Mouse (Mus musculus): ENCODE data around the gene Gtdc1. TPM values are rescaled to one million over a fixed set of nuclear protein-coding genes. Genes with fewer than 3 reads are reported as not detected.

Gene Gtdc1
- polyA plus RNA-seq, 1 experiment from 2014 or later, result 24.8 TPM

DNA sequence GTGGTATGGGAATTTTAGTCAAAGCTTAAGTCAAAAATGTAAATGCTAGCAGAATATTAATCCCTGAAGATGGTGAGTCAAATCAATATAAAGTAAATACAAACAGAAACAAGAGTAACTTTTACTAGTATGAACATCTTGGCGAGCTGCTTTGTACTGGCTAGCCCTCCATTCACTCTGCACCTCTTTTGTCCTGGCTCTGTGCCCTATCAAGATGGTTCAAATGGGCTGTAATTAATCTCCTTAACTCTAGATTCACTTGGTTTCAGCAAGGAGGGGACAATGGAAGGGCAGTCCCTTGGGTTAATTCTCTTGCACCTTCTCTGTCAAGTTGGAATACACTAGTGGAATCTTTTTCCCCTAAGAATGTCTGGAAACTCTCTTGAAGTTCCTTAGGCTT lies 233.6 kb downstream of the Gtdc1 start:
- Histone ChIP-seq H3K4me3 (replicated peaks; ENCODE audit: low read depth, low read length) (no peak overlapping the region), H3K4me1 (ENCODE audit: control insufficient read depth, insufficient read depth, low read length) (0 out of 2 replicates have a peak, but pooled peaks cover 6% of the 10 kb centered on the region), H3K9ac (replicated peaks; ENCODE audit: low read length) (no peak overlapping the region), H3K4me2 (ENCODE audit: low read length) (no peak overlapping the region), H3K9me3 (ENCODE audit: control insufficient read depth, low read length) (no peaks in the 10 kb centered on the region), H3K27me3 (ENCODE audit: control insufficient read depth, insufficient read depth, low read length) (no peaks in the 10 kb centered on the region), H3K27ac (replicated peaks; ENCODE audit: low read depth, low read length) (no peak overlapping the region), H3K36me3 (ENCODE audit: control insufficient read depth, insufficient read depth, low read length) (no peaks in the 10 kb centered on the region)
- DNase-seq (no peak), ATAC-seq (ENCODE audit: low FRiP score, low TSS enrichment) (no peak)
- 10% methylated on average over 1 of the region's 1 CpGs for WGBS

GRCm38 (mm10) chr2:44664049-44664448 lies 263.4 kb downstream of the Gtdc1 start:
- Histone ChIP-seq H3K9me3 (ENCODE audit: control insufficient read depth, low read length) (no peaks in the 10 kb centered on the region), H3K4me1 (ENCODE audit: control insufficient read depth, insufficient read depth, low read length) (no peaks in the 10 kb centered on the region), H3K9ac (replicated peaks; ENCODE audit: low read length) (no peak overlapping the region), H3K4me3 (replicated peaks; ENCODE audit: low read depth, low read length) (no peak overlapping the region), H3K27me3 (ENCODE audit: control insufficient read depth, insufficient read depth, low read length) (no peaks in the 10 kb centered on the region), H3K27ac (replicated peaks; ENCODE audit: low read depth, low read length) (no peak overlapping the region), H3K4me2 (ENCODE audit: low read length) (no peak overlapping the region), H3K36me3 (ENCODE audit: control insufficient read depth, insufficient read depth, low read length) (no peaks in the 10 kb centered on the region)
- DNase-seq (no peak), ATAC-seq (ENCODE audit: low FRiP score, low TSS enrichment) (no peak)
- WGBS, result 90% methylated on average over 7 of the region's 7 CpGs

GRCm38 (mm10) chr2:44659870-44660269 lies 267.6 kb downstream of the Gtdc1 start:
- DNase-seq, result no peak
- Histone ChIP-seq H3K4me2 (ENCODE audit: low read length) (no peak overlapping the region), H3K4me3 (replicated peaks; ENCODE audit: low read depth, low read length) (no peak overlapping the region), H3K9me3 (ENCODE audit: control insufficient read depth, low read length) (no peaks in the 10 kb centered on the region), H3K27me3 (ENCODE audit: control insufficient read depth, insufficient read depth, low read length) (no peaks in the 10 kb centered on the region), H3K9ac (replicated peaks; ENCODE audit: low read length) (no peak overlapping the region), H3K4me1 (ENCODE audit: control insufficient read depth, insufficient read depth, low read length) (no peaks in the 10 kb centered on the region), H3K36me3 (ENCODE audit: control insufficient read depth, insufficient read depth, low read length) (no peaks in the 10 kb centered on the region), H3K27ac (replicated peaks; ENCODE audit: low read depth, low read length) (no peak overlapping the region)
- 86% methylated on average over 2 of the region's 2 CpGs for WGBS
- no peak for ATAC-seq (ENCODE audit: low FRiP score, low TSS enrichment)

DNA sequence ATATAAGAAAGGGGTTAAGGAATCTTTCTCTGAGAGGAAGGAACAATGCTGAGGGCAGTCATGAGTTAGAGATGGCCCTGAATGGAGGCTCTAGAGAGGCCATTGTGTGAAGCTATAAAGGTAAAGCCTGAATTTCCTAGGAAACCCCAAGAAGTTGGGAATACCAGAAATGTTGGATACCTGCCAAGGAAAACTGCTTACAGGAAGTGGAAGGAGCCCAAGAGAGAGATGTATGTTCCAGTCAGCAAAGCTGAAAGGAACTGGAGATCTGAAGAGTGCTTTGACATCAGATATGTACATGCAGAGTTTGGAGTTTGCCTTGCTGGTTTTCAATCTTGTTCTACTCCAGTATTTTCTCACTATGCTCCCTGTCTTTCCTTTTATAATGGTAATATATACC lies 268.4 kb downstream of the Gtdc1 start:
- H3K27ac ChIP-seq (replicated peaks; ENCODE audit: low read depth, low read length), result no peak overlapping the region
- H3K9me3 ChIP-seq (ENCODE audit: control insufficient read depth, low read length), result no peaks in the 10 kb centered on the region
- no peak overlapping the region for H3K9ac ChIP-seq (replicated peaks; ENCODE audit: low read length)
- no peak overlapping the region for H3K4me3 ChIP-seq (replicated peaks; ENCODE audit: low read depth, low read length)
- no peaks in the 10 kb centered on the region for H3K36me3 ChIP-seq (ENCODE audit: control insufficient read depth, insufficient read depth, low read length)
- DNase-seq (peak; percentile 21), ATAC-seq (ENCODE audit: low FRiP score, low TSS enrichment) (no peak)
- no peaks in the 10 kb centered on the region for H3K27me3 ChIP-seq (ENCODE audit: control insufficient read depth, insufficient read depth, low read length)
- no peaks in the 10 kb centered on the region for H3K4me1 ChIP-seq (ENCODE audit: control insufficient read depth, insufficient read depth, low read length)
- H3K4me2 ChIP-seq (ENCODE audit: low read length), result no peak overlapping the region

DNA sequence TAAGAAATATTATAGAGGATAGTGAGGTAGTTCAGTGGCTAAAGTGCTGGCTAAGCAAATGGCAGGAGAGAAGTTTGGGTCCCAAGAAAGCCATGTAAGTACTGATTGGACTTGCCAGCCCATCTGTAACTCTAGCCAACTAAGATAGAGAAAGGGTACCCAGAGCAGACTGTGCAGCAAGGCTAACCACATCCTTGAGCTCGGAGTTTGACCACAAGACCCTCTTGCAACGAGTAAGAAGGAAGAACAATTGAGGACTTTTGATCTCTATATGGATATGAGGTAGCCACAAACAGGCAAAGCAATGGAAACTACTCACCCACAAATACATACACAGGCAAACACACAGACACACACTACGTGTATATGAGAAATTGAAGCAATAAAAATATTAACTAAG lies 278.9 kb downstream of the Gtdc1 start:
- no peaks in the 10 kb centered on the region for H3K36me3 ChIP-seq (ENCODE audit: control insufficient read depth, insufficient read depth, low read length)
- no peak overlapping the region for H3K4me2 ChIP-seq (ENCODE audit: low read length)
- WGBS, result 91% methylated on average over 3 of the region's 3 CpGs
- ATAC-seq (ENCODE audit: low FRiP score, low TSS enrichment), result no peak
- H3K27ac ChIP-seq (replicated peaks; ENCODE audit: low read depth, low read length), result no peak overlapping the region
- no peak overlapping the region for H3K9ac ChIP-seq (replicated peaks; ENCODE audit: low read length)
- H3K4me1 ChIP-seq (ENCODE audit: control insufficient read depth, insufficient read depth, low read length), result no peaks in the 10 kb centered on the region
- no peak overlapping the region for H3K4me3 ChIP-seq (replicated peaks; ENCODE audit: low read depth, low read length)
- H3K9me3 ChIP-seq (ENCODE audit: control insufficient read depth, low read length), result no peaks in the 10 kb centered on the region
- DNase-seq, result no peak
- H3K27me3 ChIP-seq (ENCODE audit: control insufficient read depth, insufficient read depth, low read length), result no peaks in the 10 kb centered on the region

GRCm38 (mm10) chr2:44646398-44646797 lies 281.1 kb downstream of the Gtdc1 start:
- H3K9ac ChIP-seq (replicated peaks; ENCODE audit: low read length), result no peak overlapping the region
- H3K4me1 ChIP-seq (ENCODE audit: control insufficient read depth, insufficient read depth, low read length), result no peaks in the 10 kb centered on the region
- DNase-seq, result no peak
- no peak overlapping the region for H3K4me2 ChIP-seq (ENCODE audit: low read length)
- no peak for ATAC-seq (ENCODE audit: low FRiP score, low TSS enrichment)
- no peaks in the 10 kb centered on the region for H3K9me3 ChIP-seq (ENCODE audit: control insufficient read depth, low read length)
- no peaks in the 10 kb centered on the region for H3K27me3 ChIP-seq (ENCODE audit: control insufficient read depth, insufficient read depth, low read length)
- H3K27ac ChIP-seq (replicated peaks; ENCODE audit: low read depth, low read length), result no peak overlapping the region
- 96% methylated on average over 6 of the region's 6 CpGs for WGBS
- H3K36me3 ChIP-seq (ENCODE audit: control insufficient read depth, insufficient read depth, low read length), result no peaks in the 10 kb centered on the region
- no peak overlapping the region for H3K4me3 ChIP-seq (replicated peaks; ENCODE audit: low read depth, low read length)

- H3K27me3 ChIP-seq (ENCODE audit: control insufficient read depth, insufficient read depth, low read length), result no peaks in the 10 kb centered on the region
- H3K36me3 ChIP-seq (ENCODE audit: control insufficient read depth, insufficient read depth, low read length), result no peaks in the 10 kb centered on the region
- WGBS, result 61% methylated on average over 2 of the region's 2 CpGs
- H3K4me2 ChIP-seq (ENCODE audit: low read length), result no peak overlapping the region
- no peaks in the 10 kb centered on the region for H3K9me3 ChIP-seq (ENCODE audit: control insufficient read depth, low read length)
- H3K4me3 ChIP-seq (replicated peaks; ENCODE audit: low read depth, low read length), result no peak overlapping the region
- DNase-seq (no peak), ATAC-seq (ENCODE audit: low FRiP score, low TSS enrichment) (no peak)
- peaks cover 2% of the 10 kb centered on the region; the same call in 1 of the 2 replicates for H3K4me1 ChIP-seq (ENCODE audit: control insufficient read depth, insufficient read depth, low read length)
- H3K27ac ChIP-seq (replicated peaks; ENCODE audit: low read depth, low read length), result no peak overlapping the region
- no peak overlapping the region for H3K9ac ChIP-seq (replicated peaks; ENCODE audit: low read length)
These were observed 288.1 kb downstream of the Gtdc1 start for GRCm38 (mm10) chr2:44639370-44639769.

GRCm38 (mm10) chr2:44638157-44638556 lies 289.3 kb downstream of the Gtdc1 start:
- Histone ChIP-seq H3K27me3 (ENCODE audit: control insufficient read depth, insufficient read depth, low read length) (no peaks in the 10 kb centered on the region), H3K4me3 (replicated peaks; ENCODE audit: low read depth, low read length) (no peak overlapping the region), H3K4me1 (ENCODE audit: control insufficient read depth, insufficient read depth, low read length) (peaks cover 2% of the 10 kb centered on the region; the same call in 1 of the 2 replicates), H3K4me2 (ENCODE audit: low read length) (no peak overlapping the region), H3K9me3 (ENCODE audit: control insufficient read depth, low read length) (no peaks in the 10 kb centered on the region), H3K9ac (replicated peaks; ENCODE audit: low read length) (no peak overlapping the region), H3K27ac (replicated peaks; ENCODE audit: low read depth, low read length) (no peak overlapping the region), H3K36me3 (ENCODE audit: control insufficient read depth, insufficient read depth, low read length) (no peaks in the 10 kb centered on the region)
- no peak for ATAC-seq (ENCODE audit: low FRiP score, low TSS enrichment)
- 58% methylated on average over 4 of the region's 4 CpGs for WGBS
- DNase-seq, result peak; percentile 33

- Histone ChIP-seq H3K9me3 (ENCODE audit: control insufficient read depth, low read length) (no peaks in the 10 kb centered on the region), H3K36me3 (ENCODE audit: control insufficient read depth, insufficient read depth, low read length) (no peaks in the 10 kb centered on the region), H3K4me1 (ENCODE audit: control insufficient read depth, insufficient read depth, low read length) (peaks cover 2% of the 10 kb centered on the region; the same call in 1 of the 2 replicates), H3K9ac (replicated peaks; ENCODE audit: low read length) (no peak overlapping the region), H3K27me3 (ENCODE audit: control insufficient read depth, insufficient read depth, low read length) (no peaks in the 10 kb centered on the region), H3K27ac (replicated peaks; ENCODE audit: low read depth, low read length) (peak overlapping the region; percentile 2; the same call in 1 of the 2 replicates), H3K4me2 (ENCODE audit: low read length) (no peak overlapping the region), H3K4me3 (replicated peaks; ENCODE audit: low read depth, low read length) (no peak overlapping the region)
- peak; percentile 48 for DNase-seq
- ATAC-seq (ENCODE audit: low FRiP score, low TSS enrichment), result no peak
- 35% methylated on average over 8 of the region's 8 CpGs for WGBS
These were observed 293.5 kb downstream of the Gtdc1 start for GRCm38 (mm10) chr2:44633971-44634370.

All from midbrain, embryonic 14.5 days (tissue).